Mouse (Mus musculus): Measurements from ENCODE around the gene Hist2h3c2.
"Not testable (repeated sequence)": the region's sequence is repeated elsewhere in the genome, so short reads cannot be mapped to it uniquely, and the experiment has no call there.

Gene Hist2h3c2

DNA sequence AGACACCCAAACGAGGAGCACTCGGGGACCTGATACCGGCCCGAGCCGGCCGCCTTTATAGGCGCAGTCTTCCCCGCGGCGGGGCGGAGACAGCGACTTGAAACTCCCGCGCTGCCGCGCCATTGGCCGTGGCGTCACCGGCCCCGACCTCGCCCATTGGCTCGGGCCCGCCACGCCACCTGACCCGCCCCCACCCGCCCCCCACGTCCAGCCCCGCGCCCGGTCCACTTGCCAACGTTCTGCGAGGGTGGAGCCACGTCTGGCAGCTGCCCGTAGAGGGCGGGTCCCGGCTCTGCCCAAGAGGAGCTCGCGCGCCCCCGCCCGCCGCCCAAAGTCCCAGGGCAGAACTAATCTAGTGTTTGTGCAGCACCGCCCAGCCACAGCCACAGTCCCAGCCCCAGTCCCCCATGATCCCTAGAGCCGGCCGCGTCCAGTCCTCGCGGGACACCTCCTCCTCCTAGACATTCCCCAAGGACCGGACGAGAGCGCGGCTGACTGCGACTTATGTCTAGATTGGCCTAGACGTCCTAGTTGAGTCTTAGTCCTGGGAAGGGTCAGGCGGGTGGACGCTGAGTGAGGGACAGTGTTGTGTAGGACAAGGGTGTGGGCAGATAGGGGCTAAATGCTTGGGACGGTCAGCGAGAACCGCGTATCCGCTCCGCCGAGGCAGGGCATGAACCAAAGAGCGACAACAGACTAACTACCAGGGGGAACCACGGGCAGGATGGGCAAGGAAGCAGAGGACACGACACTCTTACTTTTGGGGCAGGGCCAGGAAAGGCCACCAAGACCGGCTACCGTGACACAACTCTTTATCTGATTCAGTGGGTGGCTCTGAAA, at the start of gene Hist2h3c2:
Gene Hist2h3c2, minus strand, starts transcription at position 174 of the 840 bp plus-strand sequence.
- DNase-seq (ENCODE audit: low read depth) = not testable (repeated sequence)

DNA sequence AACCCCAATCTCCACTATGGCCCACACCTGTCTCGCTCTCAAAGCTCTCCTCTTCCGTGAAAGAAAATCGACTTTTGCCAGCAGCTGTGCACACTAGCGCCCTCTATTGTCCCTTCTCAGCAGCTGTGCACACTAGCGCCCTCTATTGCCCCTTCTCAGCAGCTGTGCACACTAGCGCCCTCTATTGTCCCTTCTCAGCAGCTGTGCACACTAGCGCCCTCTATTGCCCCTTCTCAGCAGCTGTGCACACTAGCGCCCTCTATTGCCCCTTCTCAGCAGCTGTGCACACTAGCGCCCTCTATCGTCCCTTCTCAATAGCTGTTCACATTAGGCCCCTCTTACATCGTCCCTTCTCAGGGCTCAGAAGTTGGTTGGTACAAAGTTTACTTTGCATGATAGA, 48.4 kb upstream of the Hist2h3c2 start:
- not testable (repeated sequence) for DNase-seq (ENCODE audit: low read depth)

DNA sequence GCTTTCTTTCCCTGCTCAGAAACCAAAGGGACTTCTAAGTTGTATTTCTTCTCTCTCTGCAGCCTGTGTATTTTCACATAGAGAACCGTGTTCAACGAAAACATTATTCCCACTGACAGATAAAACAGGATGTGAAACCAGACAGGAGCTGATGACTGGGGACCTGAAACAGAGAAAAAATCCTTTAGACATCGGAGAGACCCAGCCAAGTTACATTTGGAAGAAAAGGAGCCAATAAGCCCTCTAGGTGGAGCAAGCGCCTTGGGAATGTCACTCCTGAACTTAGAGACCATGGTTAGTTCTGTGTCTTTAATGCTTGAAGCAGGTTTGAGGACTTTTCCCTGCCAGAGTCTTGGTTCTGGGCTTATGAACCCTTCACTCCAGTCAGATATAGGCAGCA, 45.5 kb upstream of the Hist2h3c2 start:
- no peak for DNase-seq (ENCODE audit: low read depth)

DNA sequence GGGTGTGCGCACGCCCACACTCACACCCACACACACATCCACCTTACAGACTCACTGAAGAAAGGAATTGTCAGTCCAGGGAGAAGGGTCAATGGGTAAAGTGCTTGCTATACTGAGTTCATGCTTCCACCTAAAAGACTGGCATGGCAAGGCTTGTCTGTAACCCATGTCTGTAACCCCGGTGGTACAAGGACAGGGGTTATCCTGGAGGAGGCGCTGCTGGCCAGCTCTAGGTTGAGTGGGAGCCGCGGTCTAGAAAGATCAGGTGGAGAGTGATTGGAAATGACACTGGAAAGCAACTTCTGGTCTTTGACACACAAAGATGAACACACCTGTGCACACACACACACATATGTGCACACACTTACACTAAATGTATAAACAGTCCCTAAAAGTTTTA, 41.7 kb upstream of the Hist2h3c2 start:
- DNase-seq (ENCODE audit: low read depth) = no peak

DNA sequence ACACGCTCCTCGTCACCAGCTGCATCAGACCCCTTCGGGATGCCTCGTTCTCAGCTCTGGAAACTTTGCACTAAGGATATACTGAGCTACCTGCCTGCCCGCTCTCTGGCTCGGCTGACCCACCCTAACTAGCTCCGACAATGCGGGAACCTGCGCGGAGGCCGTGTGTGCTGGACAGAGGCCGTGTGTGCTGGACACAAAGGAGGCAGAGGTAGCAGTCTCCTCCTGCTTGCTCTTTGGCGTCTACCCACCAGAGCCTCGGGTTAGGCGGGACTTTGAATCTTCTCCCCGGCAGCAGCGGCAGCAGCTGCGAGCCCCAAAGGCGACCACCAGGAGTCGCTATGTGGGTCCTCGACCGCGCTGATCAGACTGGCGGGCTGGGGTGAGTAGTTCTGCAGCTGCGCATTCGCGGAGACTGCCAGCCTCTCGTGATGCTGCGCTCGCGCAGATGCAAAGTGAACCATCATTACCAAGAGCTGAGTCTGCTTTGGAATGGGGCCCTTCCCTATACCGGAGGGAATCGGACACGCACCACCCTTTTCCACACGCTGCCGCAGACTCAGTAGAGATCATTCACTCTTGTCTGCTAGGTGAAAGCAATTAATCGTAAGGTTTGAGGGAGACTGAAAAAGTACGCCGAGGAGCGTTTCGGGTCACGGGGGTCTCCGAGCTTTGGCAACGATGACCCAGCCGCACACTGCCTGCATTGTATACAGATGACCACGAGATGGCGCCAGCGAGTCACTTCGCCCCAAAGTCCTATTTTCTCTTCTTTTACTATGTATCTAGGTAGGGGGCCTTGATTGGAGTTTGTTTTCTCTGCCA, 39.1 kb upstream of the Hist2h3c2 start:
- DNase-seq (ENCODE audit: low read depth) = peak; percentile 97

DNA sequence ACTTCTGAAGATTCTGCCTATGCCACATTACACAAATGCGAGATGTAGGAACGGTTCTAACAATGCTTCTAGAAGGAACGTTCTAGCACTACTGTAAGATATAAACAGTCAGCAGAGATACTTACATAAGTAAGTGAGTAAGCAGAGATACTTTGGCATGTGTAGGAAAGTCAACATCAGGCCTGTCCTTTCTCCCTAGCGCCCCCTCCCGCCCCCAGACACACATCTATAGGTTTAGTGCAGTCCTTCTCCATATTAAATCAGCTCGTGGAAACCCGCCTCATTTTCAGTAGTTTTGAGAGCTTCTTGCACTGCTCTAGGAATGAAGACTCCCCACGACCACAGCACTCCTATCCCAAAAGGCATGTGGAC, 38.5 kb upstream of the Hist2h3c2 start:
- DNase-seq (ENCODE audit: low read depth) = peak; percentile 82

DNA sequence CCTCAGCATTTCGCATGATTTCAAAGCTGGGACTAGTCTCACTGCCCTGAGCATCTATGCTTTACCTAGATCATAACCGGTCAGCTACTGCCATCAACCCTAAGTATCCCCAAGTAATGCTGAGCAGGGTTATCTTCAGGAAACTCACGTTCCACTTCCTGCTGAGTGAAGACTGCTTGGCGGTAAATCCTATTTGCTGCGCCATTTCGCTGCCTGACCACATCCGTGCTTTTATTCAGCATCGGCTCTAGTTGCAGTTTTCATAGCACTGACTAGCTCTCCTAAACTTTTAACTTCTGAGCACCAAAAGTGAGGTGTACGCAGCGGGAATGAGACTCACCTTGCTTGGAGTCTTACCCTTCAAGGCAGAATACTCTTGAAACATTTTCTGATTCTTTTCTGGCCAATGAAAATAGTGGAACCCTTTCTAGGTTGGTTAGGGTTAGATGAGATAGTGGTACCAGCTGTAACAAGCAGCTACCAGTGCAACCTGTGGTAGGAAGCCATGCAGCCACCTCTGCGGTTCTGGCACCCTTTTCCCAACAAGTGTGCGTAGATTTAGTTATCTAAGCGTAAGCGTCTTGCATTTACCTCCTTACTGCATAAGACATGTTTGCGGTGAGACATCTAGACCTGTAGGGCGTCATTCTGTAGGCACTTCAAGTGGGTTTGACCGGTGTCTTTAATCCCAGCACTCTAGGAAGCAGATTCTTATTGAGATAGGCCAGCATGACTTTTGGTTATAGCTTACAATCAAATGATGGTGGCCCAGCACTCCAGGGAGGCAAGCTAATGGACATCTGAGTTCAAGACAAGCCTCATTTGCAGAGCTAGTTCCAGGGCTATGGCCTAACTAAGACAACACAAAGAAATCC, 34.9 kb upstream of the Hist2h3c2 start:
- peak; percentile 82 for DNase-seq (ENCODE audit: low read depth)

DNA sequence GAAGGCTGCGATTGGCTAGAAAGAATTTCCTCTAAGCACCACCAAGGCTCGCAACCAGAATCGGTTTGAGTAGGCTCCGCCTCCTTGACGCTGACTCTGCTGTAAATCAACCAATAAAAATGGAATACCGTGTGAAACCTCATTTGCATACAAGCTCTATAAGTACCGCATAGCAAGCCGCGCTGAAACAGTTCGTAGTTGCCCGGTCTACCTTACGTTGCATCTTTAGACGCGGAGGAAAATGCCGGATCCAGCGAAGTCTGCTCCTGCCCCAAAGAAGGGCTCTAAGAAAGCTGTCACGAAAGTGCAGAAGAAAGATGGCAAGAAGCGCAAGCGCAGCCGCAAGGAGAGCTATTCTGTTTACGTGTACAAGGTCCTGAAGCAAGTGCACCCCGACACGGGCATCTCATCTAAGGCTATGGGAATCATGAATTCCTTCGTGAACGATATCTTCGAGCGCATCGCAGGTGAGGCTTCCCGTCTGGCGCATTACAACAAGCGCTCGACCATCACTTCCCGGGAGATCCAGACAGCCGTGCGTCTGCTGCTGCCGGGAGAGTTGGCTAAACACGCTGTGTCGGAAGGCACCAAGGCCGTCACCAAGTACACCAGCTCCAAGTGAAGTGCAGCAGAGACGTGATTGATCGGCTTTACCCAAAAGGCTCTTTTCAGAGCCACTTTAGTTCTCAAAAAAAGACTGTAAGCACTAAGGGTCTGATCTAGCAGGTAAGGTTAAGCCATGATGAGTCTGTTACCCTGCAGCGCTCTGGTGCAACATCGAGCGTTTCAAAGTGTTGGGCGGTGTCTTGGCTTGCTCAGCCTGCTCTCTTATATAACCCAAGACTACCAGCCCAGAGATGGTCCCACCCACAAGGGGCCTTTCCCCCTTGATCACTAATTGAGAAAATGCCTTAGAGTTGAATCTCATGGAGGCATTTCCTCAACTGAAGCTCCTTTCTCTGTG, 30.9 kb upstream of the Hist2h3c2 start, which contains the start of gene Hist2h2bb:
Gene Hist2h2bb, plus strand, starts transcription at position 242 of the 964 bp plus-strand sequence.
- DNase-seq (ENCODE audit: low read depth) = peak; percentile 98

DNA sequence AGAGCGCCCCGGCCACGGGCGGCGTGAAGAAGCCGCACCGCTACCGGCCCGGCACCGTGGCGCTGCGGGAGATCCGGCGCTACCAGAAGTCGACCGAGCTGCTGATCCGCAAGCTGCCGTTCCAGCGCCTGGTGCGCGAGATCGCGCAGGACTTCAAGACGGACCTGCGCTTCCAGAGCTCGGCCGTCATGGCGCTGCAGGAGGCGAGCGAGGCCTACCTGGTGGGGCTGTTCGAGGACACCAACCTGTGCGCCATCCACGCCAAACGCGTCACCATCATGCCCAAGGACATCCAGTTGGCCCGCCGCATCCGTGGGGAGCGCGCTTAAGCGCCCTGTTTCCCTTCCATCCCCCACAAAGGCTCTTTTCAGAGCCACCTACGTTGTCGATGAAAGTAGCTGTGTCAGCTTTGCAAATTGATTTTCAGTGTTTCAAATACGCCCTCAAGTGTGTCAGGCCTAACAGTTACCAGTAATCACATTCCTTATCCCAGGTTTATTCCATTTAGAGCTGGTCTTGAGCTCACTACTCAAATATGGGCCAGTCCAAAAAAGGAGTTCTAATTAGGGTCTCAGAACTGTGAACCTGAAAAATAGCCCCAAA, 29.9 kb upstream of the Hist2h3c2 start:
- not testable (repeated sequence) for DNase-seq (ENCODE audit: low read depth)

DNA sequence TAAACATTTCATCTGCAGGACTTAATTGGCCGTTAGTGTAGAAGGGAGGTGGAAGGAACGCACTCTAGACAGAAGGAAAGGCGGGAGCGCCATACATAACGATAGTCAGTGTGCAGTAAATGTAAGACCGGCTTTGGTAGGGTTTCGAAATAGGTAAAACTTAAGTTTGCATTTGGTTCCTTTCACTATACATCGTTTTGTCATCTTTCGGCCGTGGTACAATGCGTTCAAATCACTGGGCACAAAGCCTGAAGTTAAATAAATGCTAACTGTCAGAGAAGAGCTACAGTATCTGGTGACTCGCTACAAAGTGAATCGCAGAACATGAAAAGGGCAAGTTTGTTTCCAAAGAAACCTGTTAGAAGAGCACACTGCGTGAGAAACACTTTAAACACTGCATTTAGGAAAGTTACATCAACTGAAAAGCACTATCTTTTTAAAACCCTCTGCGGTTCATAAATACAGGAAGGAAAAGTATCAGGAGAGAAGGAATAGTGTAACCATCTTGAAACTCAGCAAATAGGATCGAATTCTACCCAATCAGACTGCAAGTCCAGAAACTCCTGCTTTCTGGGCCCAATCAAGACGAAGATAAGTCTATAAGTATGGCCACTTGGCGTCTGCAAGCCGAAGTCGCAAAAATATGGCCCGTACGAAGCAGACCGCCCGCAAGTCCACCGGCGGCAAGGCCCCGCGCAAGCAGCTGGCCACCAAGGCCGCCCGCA, 29.3 kb upstream of the Hist2h3c2 start, which contains the start of gene Hist2h3b:
Gene Hist2h3b, plus strand, starts transcription at position 604 of the 725 bp plus-strand sequence.
- DNase-seq (ENCODE audit: low read depth) = peak; percentile 81

DNA sequence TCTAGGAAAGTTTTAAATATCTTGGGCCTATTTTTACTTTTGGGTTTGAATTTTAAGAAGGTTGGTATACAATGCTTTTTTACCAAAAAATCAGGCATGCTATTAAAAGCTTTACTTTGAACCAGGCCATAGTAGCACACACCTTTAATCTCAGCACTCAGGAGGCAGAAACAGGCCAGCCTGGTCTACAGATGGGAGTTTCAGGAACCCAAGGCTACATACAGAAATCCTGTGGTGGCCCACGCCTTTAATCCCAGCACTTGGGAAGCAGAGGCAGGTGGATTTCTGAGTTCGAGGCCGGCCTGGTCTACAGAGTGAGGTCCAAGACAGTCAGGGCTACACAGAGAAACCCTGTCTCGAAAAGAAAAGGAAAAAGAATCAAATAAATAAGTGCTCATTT, 28.6 kb upstream of the Hist2h3c2 start:
- DNase-seq (ENCODE audit: low read depth) = no peak

DNA sequence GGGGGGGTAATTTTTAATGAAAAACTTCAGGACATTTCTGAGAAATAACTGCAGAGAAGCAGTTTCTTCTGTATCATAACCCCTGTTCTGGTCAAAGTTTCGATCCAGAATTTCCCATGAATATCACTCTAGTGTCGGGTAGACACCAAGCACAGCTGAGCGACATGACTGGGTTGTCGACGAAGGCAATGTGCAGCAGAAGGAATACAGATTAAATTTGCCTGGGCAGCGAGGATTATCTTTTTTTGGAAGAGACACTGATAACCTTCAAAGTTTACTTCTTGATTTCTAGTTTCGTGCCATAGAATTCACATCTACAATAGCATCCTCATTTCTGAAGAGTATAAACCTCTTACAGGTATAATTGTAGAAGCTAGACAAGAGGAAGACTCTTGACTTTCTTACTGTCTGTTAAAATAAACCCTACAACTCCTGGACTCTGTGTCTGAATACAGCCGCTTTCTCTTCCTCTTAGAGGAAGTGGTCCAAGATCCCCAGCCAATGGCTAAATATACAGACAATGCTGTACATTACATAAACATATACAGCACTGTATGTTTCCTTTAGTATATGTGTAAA, 27.3 kb upstream of the Hist2h3c2 start:
- no peak for DNase-seq (ENCODE audit: low read depth)

DNA sequence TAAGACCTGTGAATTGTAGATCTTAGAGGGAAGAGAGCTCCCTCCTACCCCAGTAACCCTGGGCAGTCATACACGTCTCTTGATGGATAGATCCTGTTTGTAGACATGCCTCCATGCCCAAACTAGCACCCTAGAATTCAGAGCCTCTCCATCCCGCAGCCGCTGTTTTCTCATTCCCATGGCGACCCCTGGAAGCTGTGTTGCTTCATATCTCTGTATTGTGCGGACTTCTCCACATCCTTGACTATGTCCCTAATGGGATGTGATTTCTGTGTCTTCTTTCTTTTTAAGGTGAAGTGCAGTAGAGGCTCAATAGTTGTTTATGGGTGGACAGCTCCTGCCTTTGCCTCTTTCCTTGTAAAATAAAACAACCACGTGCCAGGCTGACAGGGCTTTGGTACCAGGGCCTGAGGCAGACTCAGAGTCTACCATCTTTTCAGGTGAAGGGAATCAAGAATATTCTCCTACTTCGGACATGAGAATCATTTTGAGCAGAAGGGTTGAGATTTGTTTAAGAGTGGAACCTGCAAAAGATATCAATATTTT, 25.6 kb upstream of the Hist2h3c2 start:
- DNase-seq (ENCODE audit: low read depth) = peak; percentile 39

DNA sequence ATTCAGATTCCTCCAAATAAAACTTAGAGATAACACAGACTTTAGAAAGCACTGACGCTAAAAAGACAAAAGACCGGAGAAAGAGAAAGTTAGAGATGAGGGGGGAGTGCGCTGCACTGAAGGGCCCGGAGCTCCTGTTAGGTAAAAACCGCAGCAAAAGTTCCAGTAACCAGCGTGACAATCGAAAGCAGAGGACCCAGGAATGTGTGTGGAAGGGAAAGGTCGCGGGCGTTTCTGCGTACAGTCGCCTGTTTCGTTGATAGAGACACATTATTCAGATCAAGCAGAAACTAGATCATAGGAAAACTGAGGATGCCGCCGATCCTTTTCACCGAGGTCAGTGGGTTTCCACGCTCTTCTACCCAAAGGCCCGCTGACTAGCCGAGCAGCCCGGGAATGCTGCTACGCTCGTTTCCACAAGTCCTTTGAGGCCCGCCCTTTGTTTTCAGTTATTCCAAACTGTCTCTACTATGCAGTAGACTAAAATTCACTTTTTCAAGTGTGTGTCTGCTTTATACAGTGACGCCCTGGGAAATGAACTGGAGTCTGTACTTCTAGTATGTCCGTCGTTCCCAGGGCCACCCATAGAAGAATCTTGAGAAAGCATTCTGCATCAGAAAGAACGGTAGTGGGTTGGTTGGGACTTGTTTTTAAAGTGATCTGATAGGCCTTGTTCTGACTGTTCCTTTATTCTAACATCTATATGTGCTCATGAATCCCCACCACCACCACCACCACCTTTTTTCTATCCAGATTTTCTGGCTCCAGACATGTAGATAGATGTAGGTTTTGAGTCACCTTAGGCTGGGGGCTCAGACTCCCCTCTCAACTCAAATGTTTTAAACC, 24.9 kb upstream of the Hist2h3c2 start:
- DNase-seq (ENCODE audit: low read depth) = no peak

DNA sequence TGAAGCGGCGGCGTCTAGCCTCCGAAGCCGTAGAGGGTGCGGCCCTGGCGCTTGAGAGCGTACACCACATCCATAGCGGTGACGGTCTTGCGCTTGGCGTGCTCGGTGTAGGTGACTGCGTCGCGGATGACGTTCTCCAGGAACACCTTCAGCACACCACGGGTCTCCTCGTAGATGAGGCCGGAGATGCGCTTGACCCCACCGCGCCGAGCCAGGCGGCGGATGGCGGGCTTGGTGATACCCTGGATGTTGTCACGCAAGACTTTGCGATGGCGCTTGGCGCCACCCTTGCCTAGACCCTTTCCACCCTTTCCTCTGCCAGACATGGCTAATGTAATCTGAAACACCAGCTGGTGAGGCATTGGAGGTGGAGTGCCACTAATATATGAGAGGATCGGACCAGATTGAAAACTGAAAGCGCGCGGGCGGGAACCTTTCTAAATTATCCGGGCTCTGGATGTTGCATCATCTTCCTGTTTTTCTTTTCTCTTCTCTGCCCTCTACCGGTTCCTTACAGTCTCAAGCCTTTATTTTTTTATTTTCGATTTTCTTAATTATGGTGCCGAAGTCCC, 24.1 kb upstream of the Hist2h3c2 start, which contains the start of gene Hist2h4:
Gene Hist2h4, minus strand, starts transcription at position 333 of the 572 bp plus-strand sequence.
- peak; percentile 97 for DNase-seq (ENCODE audit: low read depth)

DNA sequence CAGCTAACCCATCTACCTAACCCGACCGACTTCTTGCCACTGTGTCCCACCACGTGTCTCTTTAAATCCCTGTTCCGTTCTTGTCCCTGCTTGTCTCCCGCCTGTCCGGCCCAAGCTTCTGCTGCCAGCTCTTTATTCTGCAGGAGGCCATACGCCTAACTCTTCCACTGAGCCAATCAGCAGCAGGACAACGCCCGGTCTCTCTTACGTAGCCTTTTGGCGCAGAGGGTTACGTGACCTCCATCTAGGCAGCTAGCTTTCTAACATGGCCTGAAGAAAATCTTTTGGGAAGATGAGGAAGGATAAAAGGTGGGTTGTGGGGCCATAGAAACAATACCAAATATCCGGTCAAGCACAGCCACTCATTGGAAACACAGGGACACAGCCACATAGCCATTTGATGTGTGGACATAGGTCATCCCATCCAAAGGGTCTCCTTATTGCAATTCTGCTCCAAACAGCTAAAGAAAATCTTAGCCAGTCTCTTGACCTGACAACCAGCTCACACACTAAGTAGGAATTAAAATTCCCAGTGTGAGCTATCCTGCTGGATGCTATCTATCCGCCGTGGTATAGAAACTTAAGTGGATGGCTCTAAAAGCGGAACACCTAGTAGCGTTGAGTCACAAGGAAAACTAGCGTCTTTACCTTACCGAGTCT, 23.4 kb upstream of the Hist2h3c2 start:
- DNase-seq (ENCODE audit: low read depth) = peak; percentile 83

DNA sequence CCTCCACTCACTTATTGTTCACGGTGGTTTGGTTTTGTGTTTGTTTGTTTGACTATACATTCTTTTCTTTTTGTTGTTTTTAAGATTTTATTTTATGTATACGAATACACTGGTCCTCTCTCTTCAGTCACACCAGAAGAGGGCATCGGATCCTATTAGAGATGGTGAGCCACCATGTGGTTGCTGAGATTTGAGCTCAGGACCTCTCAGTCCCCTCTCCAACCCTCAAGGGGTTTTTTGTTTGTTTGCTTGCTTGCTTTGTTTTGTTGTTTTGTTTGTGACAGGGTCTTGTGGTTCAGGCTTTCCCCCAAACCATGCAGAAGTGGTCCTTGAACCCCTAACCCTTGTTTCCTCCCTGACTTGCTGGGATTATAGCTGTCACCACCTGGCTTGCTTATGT, 22.7 kb upstream of the Hist2h3c2 start:
- no peak for DNase-seq (ENCODE audit: low read depth)

Measured in naive thymus-derived CD4-positive, alpha-beta T cell, adult 2 months (primary cell).